Mouse (Mus musculus) stomach, postnatal 0 days (tissue): Measurements from ENCODE around the gene Hspg2.

Experiments used
- CTCF ChIP-seq: IDR thresholded peaks from 2 replicates; pipeline ENCODE4 v1.5.1; 2016; ENCODE audit warnings: antibody characterized with exemption, low read depth, mild to moderate bottlenecking, moderate library complexity
- EP300 ChIP-seq: optimal IDR thresholded peaks from 2 replicates; pipeline ENCODE3; 2016; ENCODE audit warnings: antibody characterized with exemption

- TF ChIP-seq CTCF (no peak), EP300 (no peak)
Measured at GRCm38 (mm10) chr4:137497367-137497766, 28.8 kb downstream of the Hspg2 start.
